Mouse (Mus musculus) C2C12 (cell line): ENCODE measurements around the gene Slc4a11.

Source experiments
- CEBPB ChIP-seq: IDR thresholded peaks from one replicate; pipeline ENCODE4 v1.6.1; 2011; ENCODE audit warnings: low read depth, mild to moderate bottlenecking, control low read depth, moderate library complexity
- CTCF ChIP-seq: IDR thresholded peaks from one replicate; pipeline ENCODE4 v1.5.1; 2011; ENCODE audit not compliant: control insufficient read depth, insufficient read depth, insufficient read length
- MAX ChIP-seq: IDR thresholded peaks from one replicate; pipeline ENCODE4 v1.6.1; 2011; ENCODE audit warnings: mild to moderate bottlenecking, control low read depth
- USF1 ChIP-seq: IDR thresholded peaks from one replicate; pipeline ENCODE4 v1.6.1; 2011; ENCODE audit warnings: low read depth, mild to moderate bottlenecking, control low read depth, moderate library complexity

- TF ChIP-seq CTCF (no peak), CEBPB (no peak), MAX (no peak), USF1 (no peak)
These were observed 27.1 kb upstream of the Slc4a11 start for GRCm38 (mm10) chr2:130724369-130724768.
